Mouse (Mus musculus): ENCODE data around the gene Sirt2.

Sirt2 gene

DNA sequence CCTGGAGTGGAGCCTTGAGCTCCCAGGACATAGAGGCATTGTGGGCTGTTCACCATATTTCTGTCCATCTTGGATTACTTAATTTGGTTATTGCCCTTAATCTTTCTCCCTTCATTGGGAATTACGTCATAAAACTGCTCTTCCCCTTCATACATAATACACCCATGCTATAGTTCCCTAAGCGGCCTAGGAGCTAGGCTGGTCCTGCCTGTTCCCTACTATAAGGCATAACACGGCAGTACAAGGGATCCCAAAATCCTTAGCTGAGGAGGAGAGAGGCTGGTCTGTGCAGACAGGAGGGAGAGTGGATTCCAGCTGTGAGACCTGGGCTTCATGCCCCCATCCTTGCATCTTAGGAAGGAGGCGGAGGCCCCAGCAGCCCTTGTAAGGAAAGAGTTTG lies 51.4 kb downstream of the Sirt2 start:
- no peak for DNase-seq

- no peak for DNase-seq
These were observed 51.9 kb downstream of the Sirt2 start for GRCm38 (mm10) chr7:28818436-28818835.

DNA sequence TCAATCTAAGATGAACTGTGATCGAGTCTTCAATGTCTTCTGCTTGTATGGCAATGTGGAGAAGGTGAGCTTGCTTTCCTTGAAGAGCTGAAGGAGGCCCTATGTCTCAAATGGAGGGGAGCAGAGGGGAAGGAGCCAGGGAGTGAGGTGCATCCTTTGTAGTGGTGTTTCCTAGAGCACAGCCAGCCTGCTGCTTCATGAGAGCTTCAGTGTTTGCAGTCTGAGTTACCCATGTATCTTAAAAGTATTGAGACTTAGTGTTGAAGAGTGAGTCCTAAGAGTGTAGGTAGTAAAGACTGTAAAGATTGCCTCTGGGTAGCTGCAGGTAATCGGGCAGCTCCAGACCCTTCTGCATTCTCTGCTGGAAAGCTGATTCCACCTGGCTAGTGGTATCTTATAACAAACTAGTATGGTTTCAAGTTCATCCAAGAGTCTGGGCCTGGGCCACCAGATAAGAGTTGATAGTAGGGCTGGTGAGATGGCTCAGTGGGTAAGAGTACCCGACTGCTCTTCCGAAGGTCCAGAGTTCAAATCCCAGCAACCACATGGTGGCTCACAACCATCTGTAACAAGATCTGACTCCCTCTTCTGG lies 52.4 kb downstream of the Sirt2 start:
- no peak for DNase-seq

GRCm38 (mm10) chr7:28819571-28819970 lies 53.0 kb downstream of the Sirt2 start:
- DNase-seq = no peak

GRCm38 (mm10) chr7:28820358-28821260 lies 54.1 kb downstream of the Sirt2 start:
- DNase-seq = peak; percentile 48 to 70

DNA sequence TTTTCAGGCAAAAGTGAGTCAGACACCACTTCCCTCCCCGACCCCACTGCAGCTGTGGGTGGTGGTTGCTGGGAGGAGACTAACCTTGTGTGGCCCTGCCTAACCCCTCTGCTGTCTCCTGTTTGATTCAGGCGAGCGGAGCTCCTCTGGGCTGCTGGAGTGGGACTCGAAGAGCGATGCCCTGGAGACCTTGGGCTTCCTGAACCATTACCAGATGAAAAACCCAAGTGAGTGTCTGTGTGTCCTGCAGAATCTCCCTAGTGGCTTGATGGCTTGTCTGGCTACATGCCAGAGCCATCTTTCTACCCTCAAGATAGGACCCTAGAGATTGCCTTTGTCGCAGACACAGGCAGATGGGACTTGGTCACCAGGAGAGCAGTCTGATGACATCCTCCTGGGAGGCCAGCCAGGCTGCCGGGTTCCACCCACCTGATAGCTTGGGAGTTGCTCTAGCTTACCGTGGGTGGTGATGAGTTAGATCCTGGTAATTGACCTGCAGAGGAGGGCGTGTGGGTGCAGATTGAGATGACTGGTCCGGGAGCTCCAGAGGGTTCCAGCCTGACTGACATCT lies 54.8 kb downstream of the Sirt2 start:
- DNase-seq = no peak

GRCm38 (mm10) chr7:28822556-28822955 lies 56.0 kb downstream of the Sirt2 start:
- DNase-seq = no peak

- DNase-seq = no peak
These were observed 56.7 kb downstream of the Sirt2 start for GRCm38 (mm10) chr7:28822993-28823903.

GRCm38 (mm10) chr7:28823932-28824331 lies 57.4 kb downstream of the Sirt2 start:
- no peak for DNase-seq

GRCm38 (mm10) chr7:28824941-28825685 lies 58.6 kb downstream of the Sirt2 start, which contains the start of gene Ech1:
Ech1 (plus strand) TSS chr7:28825217.
- peak; percentile 94 to 95 for DNase-seq

- DNase-seq = peak; percentile 52 to 53
These were observed 59.3 kb downstream of the Sirt2 start for GRCm38 (mm10) chr7:28825686-28826401.

DNA sequence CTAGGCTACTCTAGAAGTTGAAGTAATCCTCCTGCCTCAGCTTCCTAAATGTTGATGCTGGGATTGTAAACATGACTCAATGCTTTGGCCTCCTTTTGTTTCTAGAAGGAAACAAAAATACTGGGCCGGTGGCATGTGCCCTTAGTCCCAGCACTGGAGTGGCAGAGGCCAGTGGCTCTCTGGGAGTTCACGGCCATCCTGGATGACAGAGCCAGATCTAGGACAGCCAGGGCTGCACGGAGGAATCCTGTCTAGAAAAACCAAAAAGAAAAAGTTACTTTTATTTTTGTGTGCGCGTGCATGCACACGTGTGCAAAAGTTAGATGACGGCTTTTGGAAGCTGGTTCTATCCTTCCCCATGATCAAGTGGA lies 59.9 kb downstream of the Sirt2 start:
- DNase-seq = no peak

DNA sequence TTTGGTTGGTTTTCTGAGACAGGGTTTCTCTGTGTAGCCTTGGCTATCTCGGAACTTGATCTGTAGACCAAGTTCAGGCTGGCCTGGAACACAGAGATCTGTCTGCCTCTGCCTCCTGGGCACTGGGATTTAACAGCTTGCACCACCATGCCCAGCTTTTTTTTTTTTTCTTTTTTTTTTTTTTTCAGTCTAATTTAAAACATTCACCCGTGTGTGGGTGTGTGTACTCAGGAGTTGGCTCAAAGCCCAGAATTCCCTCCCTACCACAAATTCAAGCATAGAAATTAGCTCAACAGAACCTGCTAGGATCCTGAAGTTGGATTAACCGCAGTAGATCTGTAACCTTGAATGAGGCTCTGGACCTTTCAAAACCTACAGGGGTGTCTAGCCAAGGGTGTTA lies 60.8 kb downstream of the Sirt2 start:
- DNase-seq = no peak

GRCm38 (mm10) chr7:28829821-28830220 lies 63.3 kb downstream of the Sirt2 start:
- DNase-seq = no peak

- DNase-seq = no peak
These were observed 64.4 kb downstream of the Sirt2 start for GRCm38 (mm10) chr7:28830981-28831380.

- DNase-seq = no peak
These were observed 65.0 kb downstream of the Sirt2 start for GRCm38 (mm10) chr7:28831411-28832125.

- DNase-seq = no peak
These were observed 65.6 kb downstream of the Sirt2 start for GRCm38 (mm10) chr7:28832137-28832536.

DNA sequence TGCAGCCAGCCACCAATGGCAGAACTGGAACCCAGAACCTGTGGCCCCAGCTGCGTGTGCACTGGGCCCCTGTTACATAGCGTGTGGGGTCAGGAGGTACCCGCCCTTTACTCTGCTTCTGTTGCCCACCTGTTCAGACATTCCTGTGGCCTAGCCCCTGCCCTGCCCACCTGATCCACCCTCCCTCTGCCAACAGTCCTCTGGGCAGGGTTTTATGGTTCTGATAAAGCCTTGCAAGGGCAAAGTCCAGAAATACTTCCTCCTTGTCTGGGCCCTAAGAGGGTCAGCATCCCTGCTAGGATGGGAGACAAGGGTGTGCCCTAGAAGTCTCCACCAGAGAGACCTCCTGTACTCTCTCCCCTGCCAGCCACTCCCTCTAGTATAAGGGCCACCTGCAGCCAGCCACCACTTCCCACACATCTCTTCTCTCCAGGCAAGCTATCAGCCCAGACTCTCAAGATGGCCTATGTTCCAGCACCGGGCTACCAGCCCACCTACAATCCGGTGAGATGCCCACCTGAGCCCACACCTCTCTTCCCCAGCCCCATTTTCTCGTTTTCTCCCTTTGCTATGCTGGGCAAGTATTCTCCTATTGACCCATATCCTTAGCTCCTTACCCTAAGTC lies 67.3 kb downstream of the Sirt2 start, which contains the start of gene Lgals4:
Gene Lgals4 (plus strand): TSS at position 132 of the 625 bp plus-strand sequence.
- DNase-seq = no peak

- no peak for DNase-seq
These were observed 70.4 kb downstream of the Sirt2 start for GRCm38 (mm10) chr7:28836936-28837335.

All from lung, postnatal 4 days (tissue).